Mouse (Mus musculus) stomach, postnatal 0 days (tissue): ENCODE data around the gene Gm16223. TPM values are rescaled to one million over a fixed set of nuclear protein-coding genes. Genes with fewer than 3 reads are reported as not detected.

ENCODE experiments used
- ATAC-seq: fragments of 200-750 bp; cut with Nextera tagmentation; 2 replicates; pipeline ENCODE4 v1.8.0; 2017; ENCODE audit not compliant: low FRiP score, low TSS enrichment
- DNase-seq: peaks from one replicate; pipeline ENCODE4 v3.0.0-alpha.2; 2016; ENCODE audit warnings: low spot score
- H3K27ac ChIP-seq: fragments of 300-500 bp; sonication (generic); replicated peaks from 2 replicates; pipeline ENCODE4 v1.5.1; 2014; ENCODE audit warnings: mild to moderate bottlenecking, control low read depth
- H3K27me3 ChIP-seq: fragments of 300-500 bp; sonication (generic); 2 replicates; pipeline ENCODE4 v1.6.1; 2014; ENCODE audit warnings: low read length; ENCODE audit not compliant: control insufficient read depth, insufficient read depth
- H3K36me3 ChIP-seq: fragments of 300-500 bp; sonication (generic); 2 replicates; pipeline ENCODE4 v1.6.1; 2014; ENCODE audit warnings: low read length, mixed read lengths; ENCODE audit not compliant: control insufficient read depth, insufficient read depth
- H3K4me1 ChIP-seq: fragments of 300-500 bp; sonication (generic); replicated peaks from 2 replicates; pipeline ENCODE4 v1.6.1; 2014; ENCODE audit warnings: antibody characterized with exemption; ENCODE audit not compliant: control insufficient read depth, insufficient read depth
- H3K4me2 ChIP-seq: fragments of 300-500 bp; sonication (generic); replicated peaks from 2 replicates; pipeline ENCODE4 v1.6.1; 2014; ENCODE audit warnings: low read depth, mild to moderate bottlenecking, control low read depth, moderate library complexity
- H3K4me3 ChIP-seq: fragments of 300-500 bp; sonication (generic); 2 replicates; pipeline ENCODE4 v1.5.1; 2014; ENCODE audit warnings: low read depth, low read length, control low read depth
- H3K9ac ChIP-seq: fragments of 300-500 bp; sonication (generic); 2 replicates; pipeline ENCODE4 v1.6.1; 2014; ENCODE audit warnings: mild to moderate bottlenecking, low read length, control low read depth, mixed read lengths
- H3K9me3 ChIP-seq: fragments of 300-500 bp; sonication (generic); 2 replicates; pipeline ENCODE4 v1.6.1; 2016; ENCODE audit warnings: low read length; ENCODE audit not compliant: control insufficient read depth
- CTCF ChIP-seq: IDR thresholded peaks from 2 replicates; pipeline ENCODE4 v1.5.1; 2016; ENCODE audit warnings: antibody characterized with exemption, low read depth, mild to moderate bottlenecking, moderate library complexity
- EP300 ChIP-seq: optimal IDR thresholded peaks from 2 replicates; pipeline ENCODE3; 2016; ENCODE audit warnings: antibody characterized with exemption
- WGBS: fragments of 180-500 bp; shearing (Covaris S2); extraction: QIAGEN DNeasy Blood & Tissue Kit; methylation state at CpG from one replicate; pipeline ENCODE4 v1.1.7; 2014; 5-methylcytosine and 5-hydroxymethylcytosine counted together
- polyA plus RNA-seq: library from polyadenylated mRNA; unstranded; fragments of >200 nt; fragmentation: Nextera tagmentation; extraction: Ambion mirVana; gene quantifications from 2 replicates; pipeline ENCODE4 v1.2.1, GENCODE M21; 2015

The Gm16223 gene
- polyA plus RNA-seq, 1 experiment from 2014 or later, result not detected

DNA sequence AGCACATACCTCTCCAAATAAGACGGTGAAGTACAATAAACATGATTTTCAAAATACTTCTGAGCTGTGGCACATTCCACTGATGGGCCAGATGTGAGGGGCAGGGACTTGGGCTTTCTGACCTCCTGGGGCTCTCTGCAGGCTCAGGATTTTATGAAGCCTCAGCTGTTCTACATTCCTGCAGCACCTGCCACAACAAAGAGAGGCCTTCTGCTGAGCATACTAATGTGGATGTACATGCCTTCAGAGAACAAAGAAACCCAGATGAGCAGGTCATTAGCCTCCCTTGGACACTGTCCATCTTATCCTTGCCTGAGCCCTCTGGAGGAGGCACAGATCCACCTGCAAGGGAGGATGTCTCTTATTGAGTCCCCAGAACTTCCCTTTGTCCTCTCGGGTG lies 97.0 kb downstream of the Gm16223 start:
- no peak overlapping the region for H3K4me2 ChIP-seq
- DNase-seq, result no peak
- no peak overlapping the region for H3K4me3 ChIP-seq
- H3K9ac ChIP-seq, result no peak overlapping the region
- WGBS, result 74% methylated on average over 2 of the region's 2 CpGs
- no peaks in the 10 kb centered on the region for H3K27me3 ChIP-seq
- no peaks in the 10 kb centered on the region for H3K9me3 ChIP-seq
- no peak for TF ChIP-seq CTCF
- no peak for TF ChIP-seq EP300
- no peak for ATAC-seq
- no peak overlapping the region for H3K27ac ChIP-seq
- H3K36me3 ChIP-seq, result no peaks in the 10 kb centered on the region
- no peaks in the 10 kb centered on the region for H3K4me1 ChIP-seq

DNA sequence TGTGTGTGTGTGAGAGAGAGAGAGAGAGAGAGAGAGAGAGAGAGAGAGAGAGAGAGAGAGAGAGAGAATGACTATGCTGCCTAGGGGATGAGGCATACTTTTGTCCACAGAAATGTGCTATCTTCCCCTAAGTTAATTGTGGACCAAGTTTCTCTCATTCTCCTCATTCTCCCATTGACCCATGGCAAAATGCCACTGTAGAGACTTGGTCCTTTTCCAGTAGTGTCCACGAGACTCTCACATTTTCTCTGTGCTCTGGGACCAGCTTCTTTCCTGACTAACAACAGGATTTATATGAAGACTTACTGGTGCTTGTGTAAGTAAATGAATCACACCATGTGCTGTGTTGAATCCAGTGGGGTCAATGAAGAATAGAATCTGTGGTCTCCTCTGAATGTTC lies 98.6 kb downstream of the Gm16223 start:
- Histone ChIP-seq H3K27me3 (no peaks in the 10 kb centered on the region), H3K9ac (no peak overlapping the region), H3K4me3 (no peak overlapping the region), H3K9me3 (no peaks in the 10 kb centered on the region), H3K4me1 (no peaks in the 10 kb centered on the region), H3K4me2 (no peak overlapping the region), H3K27ac (no peak overlapping the region), H3K36me3 (no peaks in the 10 kb centered on the region)
- TF ChIP-seq CTCF, result no peak
- no peak for TF ChIP-seq EP300
- 38% methylated on average over 1 of the region's 1 CpGs for WGBS
- no peak for DNase-seq
- ATAC-seq, result no peak

DNA sequence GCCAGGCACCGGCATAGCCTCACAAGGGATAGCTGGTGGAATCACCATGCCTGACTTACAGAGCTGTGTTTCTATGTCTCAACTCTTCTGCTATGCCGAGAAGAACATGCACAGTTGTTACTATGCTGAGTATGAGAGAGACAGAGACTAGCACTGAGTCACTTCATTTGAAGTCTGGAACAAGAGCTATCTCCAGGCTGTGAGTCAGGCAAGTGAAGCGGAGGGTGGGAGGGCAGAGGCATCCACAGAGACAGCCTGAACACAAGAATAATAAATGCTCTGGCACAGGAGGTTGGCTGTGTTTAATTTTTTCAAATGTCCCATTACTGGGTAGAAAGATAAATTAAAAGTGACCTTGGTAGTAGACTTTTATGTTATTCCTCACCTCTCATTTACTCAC lies 100.3 kb downstream of the Gm16223 start:
- no peaks in the 10 kb centered on the region for H3K4me1 ChIP-seq
- H3K27me3 ChIP-seq, result no peaks in the 10 kb centered on the region
- H3K4me2 ChIP-seq, result no peak overlapping the region
- 88% methylated on average over 3 of the region's 3 CpGs for WGBS
- H3K27ac ChIP-seq, result no peak overlapping the region
- H3K9ac ChIP-seq, result no peak overlapping the region
- no peak overlapping the region for H3K4me3 ChIP-seq
- no peaks in the 10 kb centered on the region for H3K36me3 ChIP-seq
- DNase-seq, result no peak
- no peak for ATAC-seq
- no peak for TF ChIP-seq CTCF
- TF ChIP-seq EP300, result no peak
- H3K9me3 ChIP-seq, result no peaks in the 10 kb centered on the region

DNA sequence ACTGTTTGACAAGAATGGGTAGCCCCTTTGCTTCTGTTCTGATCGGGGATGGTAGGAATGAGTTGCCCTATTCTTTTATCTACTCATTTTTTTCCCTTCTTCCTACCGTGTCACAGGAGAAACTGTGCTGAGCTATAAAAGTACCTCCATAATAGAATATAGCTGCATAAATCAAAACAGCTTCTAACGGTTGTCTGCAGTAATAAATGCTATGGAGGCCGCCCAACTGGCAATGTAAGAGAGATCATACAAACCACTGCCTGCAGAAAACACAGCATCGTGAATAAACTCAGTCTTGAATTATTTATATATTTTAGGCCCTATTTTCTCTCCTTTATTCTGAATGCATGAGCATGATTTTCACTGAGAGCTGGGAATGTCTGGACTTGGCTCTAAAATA lies 101.0 kb downstream of the Gm16223 start:
- WGBS, result 76% methylated on average over 5 of the region's 5 CpGs
- Histone ChIP-seq H3K9me3 (no peaks in the 10 kb centered on the region), H3K36me3 (no peaks in the 10 kb centered on the region), H3K4me2 (no peak overlapping the region), H3K4me1 (no peaks in the 10 kb centered on the region), H3K4me3 (no peak overlapping the region), H3K9ac (no peak overlapping the region), H3K27ac (no peak overlapping the region), H3K27me3 (no peaks in the 10 kb centered on the region)
- no peak for TF ChIP-seq EP300
- TF ChIP-seq CTCF, result no peak
- DNase-seq (no peak), ATAC-seq (no peak)

DNA sequence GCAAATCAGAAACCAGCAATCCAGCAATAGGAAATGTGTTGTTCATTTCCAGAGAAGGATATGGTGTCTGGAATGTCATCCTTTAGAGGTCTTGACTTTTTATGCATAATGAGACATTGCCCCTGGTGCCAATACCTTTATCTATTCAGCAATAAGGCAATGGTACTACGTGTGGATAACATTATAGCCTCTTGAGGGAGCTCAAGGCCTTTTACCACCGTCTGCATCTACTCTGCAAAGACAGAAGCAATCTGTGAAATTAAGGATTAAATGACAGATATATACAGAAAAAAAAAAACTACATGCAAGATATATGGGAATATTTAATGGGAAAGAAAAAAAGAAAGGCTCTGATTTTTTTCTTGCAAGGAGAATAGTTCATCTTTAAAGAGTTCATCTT lies 106.3 kb downstream of the Gm16223 start:
- Histone ChIP-seq H3K36me3 (no peaks in the 10 kb centered on the region), H3K27me3 (no peaks in the 10 kb centered on the region), H3K9ac (no peak overlapping the region), H3K4me1 (no peaks in the 10 kb centered on the region), H3K4me3 (no peak overlapping the region), H3K9me3 (no peaks in the 10 kb centered on the region), H3K4me2 (no peak overlapping the region), H3K27ac (no peak overlapping the region)
- no peak for ATAC-seq
- 69% methylated on average over 2 of the region's 2 CpGs for WGBS
- peak; percentile 23; the same call in 1 of the 2 replicates for TF ChIP-seq CTCF
- no peak for TF ChIP-seq EP300
- no peak for DNase-seq

DNA sequence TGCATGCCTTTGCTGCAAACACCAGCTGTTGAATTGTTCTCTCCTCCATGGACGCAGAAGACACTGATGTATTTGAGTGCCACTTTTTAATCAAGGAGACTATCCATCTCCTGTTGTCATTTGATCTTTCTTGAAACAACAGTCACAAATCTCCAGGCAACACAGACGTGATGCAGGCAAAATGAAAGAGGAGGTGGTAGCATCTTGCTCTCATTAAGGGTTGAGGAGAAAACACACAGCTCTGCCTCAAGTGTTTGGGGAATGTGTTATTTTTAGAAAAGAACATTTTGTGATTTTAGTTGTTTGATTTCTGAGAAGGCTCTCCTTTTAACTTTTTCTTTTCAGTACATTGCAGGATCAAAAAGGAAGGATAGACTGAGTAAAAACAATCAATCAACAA lies 107.7 kb downstream of the Gm16223 start:
- H3K4me1 ChIP-seq, result no peaks in the 10 kb centered on the region
- no peaks in the 10 kb centered on the region for H3K27me3 ChIP-seq
- no peak overlapping the region for H3K4me3 ChIP-seq
- H3K9me3 ChIP-seq, result no peaks in the 10 kb centered on the region
- no peak for ATAC-seq
- H3K9ac ChIP-seq, result no peak overlapping the region
- WGBS, result 40% methylated on average over 2 of the region's 2 CpGs
- H3K27ac ChIP-seq, result no peak overlapping the region
- no peak for TF ChIP-seq EP300
- TF ChIP-seq CTCF, result no peak
- DNase-seq, result no peak
- no peak overlapping the region for H3K4me2 ChIP-seq
- no peaks in the 10 kb centered on the region for H3K36me3 ChIP-seq
